Mouse (Mus musculus): ENCODE data around the gene Map3k9. TPM values are rescaled to one million over a fixed set of nuclear protein-coding genes. Genes with fewer than 3 reads are reported as not detected.

Gene Map3k9
- polyA plus RNA-seq, 1 experiment from 2014 or later = 0.20 TPM

- no peaks in the 10 kb centered on the region; the same call in 1 of the 2 replicates for H3K4me1 ChIP-seq (ENCODE audit: control insufficient read depth, insufficient read depth, low read length)
- no peak overlapping the region for H3K9ac ChIP-seq (ENCODE audit: low read length)
- WGBS = 56% methylated on average over 3 of the region's 3 CpGs
- H3K36me3 ChIP-seq (ENCODE audit: control insufficient read depth, insufficient read depth) = no peaks in the 10 kb centered on the region
- H3K27ac ChIP-seq (ENCODE audit: low read length) = no peak overlapping the region
- H3K4me2 ChIP-seq (ENCODE audit: low read depth, low read length) = no peak overlapping the region
- H3K4me3 ChIP-seq (ENCODE audit: low read length) = no peak overlapping the region
- no peak for ATAC-seq (replicated peaks; ENCODE audit: extremely low read depth, insufficient read depth, low FRiP score)
- no peaks in the 10 kb centered on the region for H3K27me3 ChIP-seq (ENCODE audit: control insufficient read depth, insufficient read depth, low read length)
- H3K9me3 ChIP-seq (replicated peaks; ENCODE audit: control insufficient read depth, low read length) = no peaks in the 10 kb centered on the region
Measured at GRCm38 (mm10) chr12:81685981-81686380, 95.0 kb downstream of the Map3k9 start.

GRCm38 (mm10) chr12:81684096-81684495 lies 96.9 kb downstream of the Map3k9 start:
- no peak for ATAC-seq (replicated peaks; ENCODE audit: extremely low read depth, insufficient read depth, low FRiP score)
- no peaks in the 10 kb centered on the region for H3K9me3 ChIP-seq (replicated peaks; ENCODE audit: control insufficient read depth, low read length)
- H3K36me3 ChIP-seq (ENCODE audit: control insufficient read depth, insufficient read depth) = no peaks in the 10 kb centered on the region
- H3K4me3 ChIP-seq (ENCODE audit: low read length) = no peak overlapping the region
- no peak overlapping the region for H3K27ac ChIP-seq (ENCODE audit: low read length)
- H3K4me2 ChIP-seq (ENCODE audit: low read depth, low read length) = no peak overlapping the region
- no peak overlapping the region for H3K9ac ChIP-seq (ENCODE audit: low read length)
- 80% methylated on average over 6 of the region's 6 CpGs for WGBS
- no peaks in the 10 kb centered on the region for H3K4me1 ChIP-seq (ENCODE audit: control insufficient read depth, insufficient read depth, low read length)
- no peaks in the 10 kb centered on the region for H3K27me3 ChIP-seq (ENCODE audit: control insufficient read depth, insufficient read depth, low read length)

- Histone ChIP-seq H3K36me3 (ENCODE audit: control insufficient read depth, insufficient read depth) (no peaks in the 10 kb centered on the region), H3K4me2 (ENCODE audit: low read depth, low read length) (no peak overlapping the region), H3K27ac (ENCODE audit: low read length) (no peak overlapping the region), H3K9ac (ENCODE audit: low read length) (no peak overlapping the region), H3K4me3 (ENCODE audit: low read length) (no peak overlapping the region), H3K9me3 (replicated peaks; ENCODE audit: control insufficient read depth, low read length) (no peaks in the 10 kb centered on the region), H3K27me3 (ENCODE audit: control insufficient read depth, insufficient read depth, low read length) (no peaks in the 10 kb centered on the region), H3K4me1 (ENCODE audit: control insufficient read depth, insufficient read depth, low read length) (no peaks in the 10 kb centered on the region)
- no peak for ATAC-seq (replicated peaks; ENCODE audit: extremely low read depth, insufficient read depth, low FRiP score)
- WGBS = 61% methylated on average over 11 of the region's 11 CpGs
Measured at GRCm38 (mm10) chr12:81683395-81683794, 97.6 kb downstream of the Map3k9 start.

DNA sequence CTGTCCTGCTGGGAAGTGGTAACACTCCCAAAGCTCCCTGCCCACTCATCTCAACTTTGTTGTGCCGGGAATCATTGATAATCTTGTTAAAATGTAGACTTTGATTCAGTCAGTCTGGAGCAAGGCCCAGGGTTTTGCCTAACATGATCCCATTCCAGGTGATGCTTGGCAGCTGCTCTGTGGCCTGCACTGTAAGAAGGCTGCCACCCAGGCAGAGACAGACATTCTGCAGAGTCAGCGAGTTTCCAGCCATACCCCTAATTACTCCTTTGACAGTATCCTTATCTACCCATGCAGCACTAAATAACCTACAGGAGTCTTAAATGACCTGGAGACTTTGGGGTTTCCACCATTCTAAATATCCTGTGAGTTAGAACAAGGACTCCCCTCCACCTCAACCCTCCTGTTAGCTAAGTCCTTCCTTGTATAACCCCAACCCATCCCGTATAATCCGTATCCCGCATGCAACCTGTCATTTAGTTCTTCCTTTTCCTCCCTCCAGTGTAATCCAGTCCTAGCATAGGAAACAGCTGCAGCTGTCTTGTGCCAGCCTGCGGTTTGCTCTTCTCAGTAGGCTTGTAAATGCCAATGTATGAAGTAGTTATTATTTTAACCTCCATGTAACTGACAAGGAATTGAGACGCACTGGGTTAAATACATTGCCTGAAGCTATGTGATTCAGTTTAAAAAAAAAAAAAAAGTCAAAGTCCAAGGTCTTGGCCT lies 101.0 kb downstream of the Map3k9 start:
- 70% methylated on average over 7 of the region's 7 CpGs for WGBS

GRCm38 (mm10) chr12:81675557-81675956 lies 105.4 kb downstream of the Map3k9 start:
- no peaks in the 10 kb centered on the region for H3K36me3 ChIP-seq (ENCODE audit: control insufficient read depth, insufficient read depth)
- H3K9me3 ChIP-seq (replicated peaks; ENCODE audit: control insufficient read depth, low read length) = no peaks in the 10 kb centered on the region
- H3K27me3 ChIP-seq (ENCODE audit: control insufficient read depth, insufficient read depth, low read length) = no peaks in the 10 kb centered on the region
- H3K27ac ChIP-seq (ENCODE audit: low read length) = no peak overlapping the region
- H3K4me2 ChIP-seq (ENCODE audit: low read depth, low read length) = no peak overlapping the region
- WGBS = 36% methylated on average over 2 of the region's 2 CpGs
- H3K4me1 ChIP-seq (ENCODE audit: control insufficient read depth, insufficient read depth, low read length) = no peaks in the 10 kb centered on the region
- H3K9ac ChIP-seq (ENCODE audit: low read length) = no peak overlapping the region
- ATAC-seq (replicated peaks; ENCODE audit: extremely low read depth, insufficient read depth, low FRiP score) = no peak
- H3K4me3 ChIP-seq (ENCODE audit: low read length) = no peak overlapping the region

More for the DNA sequence above, 101.0 kb downstream of the Map3k9 start:
- no peak overlapping the region for H3K9ac ChIP-seq (ENCODE audit: low read length)
- no peaks in the 10 kb centered on the region for H3K36me3 ChIP-seq (ENCODE audit: control insufficient read depth, insufficient read depth)
- ATAC-seq (replicated peaks; ENCODE audit: extremely low read depth, insufficient read depth, low FRiP score) = no peak
- H3K9me3 ChIP-seq (replicated peaks; ENCODE audit: control insufficient read depth, low read length) = no peaks in the 10 kb centered on the region
- H3K4me2 ChIP-seq (ENCODE audit: low read depth, low read length) = no peak overlapping the region
- no peaks in the 10 kb centered on the region for H3K27me3 ChIP-seq (ENCODE audit: control insufficient read depth, insufficient read depth, low read length)
- H3K27ac ChIP-seq (ENCODE audit: low read length) = no peak overlapping the region
- no peaks in the 10 kb centered on the region for H3K4me1 ChIP-seq (ENCODE audit: control insufficient read depth, insufficient read depth, low read length)
- no peak overlapping the region for H3K4me3 ChIP-seq (ENCODE audit: low read length)

Other genes with a start within 250 kb of the Map3k9 start
- gene Gm20498, start 248.3 kb downstream of the Map3k9 start, polyA plus RNA-seq (2015; fragmentation: Nextera tagmentation; extraction: Ambion mirVana) = 28.6 and 29.9 TPM in 2 replicates
- gene Synj2bp, start 248.3 kb downstream of the Map3k9 start, polyA plus RNA-seq (2015; fragmentation: Nextera tagmentation; extraction: Ambion mirVana) = 33.5 and 35.2 TPM in 2 replicates
- gene Adam21, start 212.7 kb downstream of the Map3k9 start, polyA plus RNA-seq (2015; fragmentation: Nextera tagmentation; extraction: Ambion mirVana) = 0.10 and 0.12 TPM in 2 replicates
- gene Med6, start 186.2 kb downstream of the Map3k9 start, polyA plus RNA-seq (2015; fragmentation: Nextera tagmentation; extraction: Ambion mirVana) = 40.1 and 43.0 TPM in 2 replicates
- gene Ttc9, start 149.9 kb downstream of the Map3k9 start, polyA plus RNA-seq (2015; fragmentation: Nextera tagmentation; extraction: Ambion mirVana) = 4.0 and 4.5 TPM in 2 replicates
- gene Pcnx, start 78.8 kb upstream of the Map3k9 start, polyA plus RNA-seq (2015; fragmentation: Nextera tagmentation; extraction: Ambion mirVana) = 9.3 and 10.9 TPM in 2 replicates

All from heart, embryonic 16.5 days (tissue).